Mouse (Mus musculus) gastrocnemius, postnatal 4 days (tissue): ENCODE data around the gene Prkd1. TPM values are rescaled to one million over a fixed set of nuclear protein-coding genes. Genes with fewer than 3 reads are reported as not detected.

Source experiments
- DNase-seq, 2 experiments: peaks; one replicate each; pipeline ENCODE4 v3.0.0; 2021 to 2022; ENCODE audit warnings: low spot score in 2 of 2, mixed read lengths in 2 of 2
- total RNA-seq, 2 experiments: library from RNA; stranded (reverse); gene quantifications; 2 replicates each; pipeline ENCODE4 v1.2.3; 2021

Prkd1 gene
- total RNA-seq, 2 experiments from 2014 or later = 10.4 to 10.9 TPM

- DNase-seq = no peak
Measured at GRCm38 (mm10) chr12:50436660-50437059, 212.2 kb downstream of the Prkd1 start.

- no peak for DNase-seq
Measured at GRCm38 (mm10) chr12:50430129-50430703, 218.7 kb downstream of the Prkd1 start.

- no peak for DNase-seq
Measured at GRCm38 (mm10) chr12:50352404-50352803, 296.5 kb downstream of the Prkd1 start.

- no peak for DNase-seq
Measured at GRCm38 (mm10) chr12:50333182-50333581, 315.7 kb downstream of the Prkd1 start.

GRCm38 (mm10) chr12:50314634-50315033 is 334.3 kb downstream of the Prkd1 start:
- no peak for DNase-seq

GRCm38 (mm10) chr12:50309276-50309675 is 339.6 kb downstream of the Prkd1 start:
- DNase-seq = no peak

GRCm38 (mm10) chr12:50301334-50301733 is 347.6 kb downstream of the Prkd1 start:
- DNase-seq = no peak

GRCm38 (mm10) chr12:50296067-50296466 is 352.8 kb downstream of the Prkd1 start:
- DNase-seq = no peak

GRCm38 (mm10) chr12:50295549-50295948 is 353.3 kb downstream of the Prkd1 start:
- no peak for DNase-seq

GRCm38 (mm10) chr12:50292834-50293233 is 356.1 kb downstream of the Prkd1 start:
- DNase-seq = no peak
